Mouse (Mus musculus): ENCODE measurements around the gene Olfml2b. TPM values are rescaled to one million over a fixed set of nuclear protein-coding genes. Genes with fewer than 3 reads are reported as not detected.

The Olfml2b gene
- polyA plus RNA-seq, 1 experiment from 2014 or later: 35.8 TPM

DNA sequence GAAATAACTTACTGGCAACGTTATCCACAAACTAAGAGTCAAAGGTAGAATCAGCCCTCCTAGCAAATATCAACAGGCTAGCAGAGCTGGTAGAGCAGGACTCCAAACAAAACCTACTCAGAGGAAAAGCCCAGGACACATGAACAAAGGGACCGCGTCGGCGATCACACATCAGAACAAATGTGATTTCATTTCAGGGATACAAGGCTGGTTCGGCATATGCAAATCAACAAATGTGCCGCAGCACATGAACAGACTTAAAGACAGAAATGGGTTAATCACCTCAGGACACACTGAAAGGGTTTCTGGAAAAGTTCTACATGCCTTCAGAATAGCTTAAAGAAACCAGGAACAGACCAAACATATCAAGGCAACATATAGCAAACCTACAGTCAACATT lies 67.4 kb downstream of the Olfml2b start:
- ATAC-seq (ENCODE audit: extremely low read depth, insufficient number of reproducible peaks, low FRiP score, low TSS enrichment): no peak
- H3K27ac ChIP-seq (replicated peaks): no peak overlapping the region
- peaks cover 16% of the 10 kb centered on the region for H3K36me3 ChIP-seq
- H3K4me3 ChIP-seq: no peak overlapping the region
- H3K27me3 ChIP-seq (replicated peaks): no peaks in the 10 kb centered on the region
- H3K9ac ChIP-seq: no peak overlapping the region
- no peaks in the 10 kb centered on the region for H3K9me3 ChIP-seq
- H3K4me1 ChIP-seq: peaks cover 20% of the 10 kb centered on the region
- 94% methylated on average over 7 of the region's 7 CpGs for WGBS
- H3K4me2 ChIP-seq: no peak overlapping the region

DNA sequence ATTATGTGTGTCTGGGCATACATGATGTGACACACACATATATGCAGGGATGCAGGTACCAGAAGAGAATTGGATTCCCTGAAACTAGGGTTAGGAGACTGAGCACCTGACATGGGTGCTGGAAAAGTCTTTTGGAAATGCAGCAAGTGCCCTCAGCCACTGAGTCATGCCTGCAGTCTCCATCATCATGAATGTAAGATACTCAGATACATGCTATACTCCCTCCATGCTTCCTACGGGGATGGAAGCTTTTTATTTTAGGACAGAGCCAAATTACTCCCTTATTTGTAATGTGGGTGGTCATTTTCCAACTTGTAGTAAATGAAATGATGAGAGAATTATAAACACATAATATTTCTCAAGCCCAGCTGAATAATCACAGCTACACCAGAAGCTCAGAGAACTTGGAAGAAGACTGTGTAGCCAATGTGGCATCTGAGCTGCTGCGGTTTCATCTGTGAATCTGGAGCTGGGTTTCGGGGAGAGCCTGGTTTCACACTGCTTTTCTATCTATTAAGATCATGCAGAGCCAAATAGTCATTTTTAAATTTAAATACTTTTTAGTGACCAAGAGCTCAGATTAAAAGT lies 73.0 kb downstream of the Olfml2b start:
- Histone ChIP-seq H3K9me3 (no peaks in the 10 kb centered on the region), H3K4me3 (no peak overlapping the region), H3K4me2 (no peak overlapping the region), H3K9ac (no peak overlapping the region), H3K4me1 (peaks cover 12% of the 10 kb centered on the region; the same call in 1 of the 2 replicates), H3K27me3 (replicated peaks) (no peaks in the 10 kb centered on the region), H3K27ac (replicated peaks) (no peak overlapping the region), H3K36me3 (no peaks in the 10 kb centered on the region)
- ATAC-seq (ENCODE audit: extremely low read depth, insufficient number of reproducible peaks, low FRiP score, low TSS enrichment): no peak
- WGBS: 86% methylated on average over 3 of the region's 3 CpGs

DNA sequence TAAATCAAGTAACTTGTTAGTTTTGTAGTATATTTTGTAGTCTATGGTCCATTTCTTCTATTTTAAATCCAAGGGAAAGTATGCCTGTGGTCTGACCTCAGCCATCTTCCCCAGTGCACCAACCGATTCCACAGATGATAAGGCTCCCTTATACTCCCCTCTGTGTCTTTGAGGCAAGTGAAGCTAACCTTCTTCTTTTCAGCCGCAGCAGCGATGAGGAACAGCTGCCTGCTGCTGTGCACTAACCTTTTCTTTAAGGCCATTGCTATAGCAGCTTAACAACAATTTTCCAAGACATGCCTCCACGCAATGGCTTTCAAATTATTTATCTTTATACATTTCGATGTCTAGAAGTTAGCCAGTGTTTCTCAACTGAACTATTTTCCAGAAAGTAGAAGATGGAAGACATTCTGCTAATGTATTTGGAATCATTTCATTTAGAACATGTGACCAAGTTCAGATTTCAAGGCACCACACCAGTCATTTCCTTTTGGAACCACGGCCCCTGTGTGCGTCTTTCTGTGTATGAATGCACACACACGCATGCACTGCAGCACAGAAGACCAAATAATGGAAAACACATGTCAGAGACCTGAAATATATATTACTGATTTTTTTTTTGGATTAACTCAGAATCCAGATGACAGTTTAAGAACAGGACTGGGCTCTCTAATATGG lies 73.9 kb downstream of the Olfml2b start:
- Histone ChIP-seq H3K36me3 (no peaks in the 10 kb centered on the region), H3K27ac (replicated peaks) (no peak overlapping the region), H3K9ac (no peak overlapping the region), H3K4me1 (peaks cover 12% of the 10 kb centered on the region; the same call in 1 of the 2 replicates), H3K27me3 (replicated peaks) (no peaks in the 10 kb centered on the region), H3K9me3 (no peaks in the 10 kb centered on the region), H3K4me3 (no peak overlapping the region), H3K4me2 (no peak overlapping the region)
- no peak for ATAC-seq (ENCODE audit: extremely low read depth, insufficient number of reproducible peaks, low FRiP score, low TSS enrichment)
- WGBS: 83% methylated on average over 8 of the region's 8 CpGs

DNA sequence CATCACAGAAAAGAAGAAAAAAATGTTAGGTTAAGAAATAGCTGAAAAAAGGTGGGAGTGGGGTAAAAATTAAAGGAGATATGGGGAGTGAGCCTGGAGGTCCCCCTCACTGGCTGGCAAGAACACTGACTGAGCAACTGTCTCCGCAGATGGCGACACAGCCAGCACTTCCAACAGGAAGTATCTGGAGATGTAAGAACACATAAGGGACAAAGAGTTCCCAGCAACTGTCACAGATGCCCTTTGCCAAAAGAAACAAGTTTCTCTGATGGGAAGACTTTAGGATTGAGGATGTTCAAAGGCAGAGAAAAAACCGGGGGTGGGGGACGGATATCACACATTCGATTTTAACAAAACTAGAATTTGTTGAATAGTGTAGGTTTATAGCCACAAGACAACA lies 77.2 kb downstream of the Olfml2b start:
- no peaks in the 10 kb centered on the region for H3K27me3 ChIP-seq (replicated peaks)
- 64% methylated on average over 5 of the region's 5 CpGs for WGBS
- no peak overlapping the region for H3K4me3 ChIP-seq
- H3K9ac ChIP-seq: no peak overlapping the region
- ATAC-seq (ENCODE audit: extremely low read depth, insufficient number of reproducible peaks, low FRiP score, low TSS enrichment): no peak
- no peaks in the 10 kb centered on the region for H3K9me3 ChIP-seq
- no peak overlapping the region for H3K4me2 ChIP-seq
- no peaks in the 10 kb centered on the region for H3K36me3 ChIP-seq
- H3K27ac ChIP-seq (replicated peaks): no peak overlapping the region
- H3K4me1 ChIP-seq: peaks cover 14% of the 10 kb centered on the region; the same call in 1 of the 2 replicates

DNA sequence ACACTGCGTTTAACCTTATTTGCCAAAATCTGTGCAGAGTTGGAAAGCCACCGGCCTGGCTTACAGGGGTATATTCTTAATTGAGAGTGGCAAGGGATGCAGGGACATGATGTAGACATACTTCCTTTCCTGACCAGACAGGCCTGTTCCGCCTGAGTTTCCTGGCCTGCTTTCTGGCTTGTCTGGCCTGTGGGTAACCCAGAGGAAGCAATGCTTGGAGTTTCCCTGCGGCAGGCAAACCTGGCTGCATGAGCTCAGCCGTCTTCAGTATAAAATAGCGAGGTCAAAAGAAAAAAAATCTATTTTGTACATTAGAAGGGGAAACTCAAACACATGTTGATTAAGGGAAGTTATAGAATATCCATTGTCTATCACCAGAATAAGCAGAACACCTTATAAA lies 84.2 kb downstream of the Olfml2b start:
- H3K27ac ChIP-seq (replicated peaks): no peak overlapping the region
- H3K36me3 ChIP-seq: no peaks in the 10 kb centered on the region
- peaks cover 28% of the 10 kb centered on the region for H3K4me1 ChIP-seq
- H3K9ac ChIP-seq: no peak overlapping the region
- no peaks in the 10 kb centered on the region for H3K9me3 ChIP-seq
- WGBS: 83% methylated on average over 6 of the region's 6 CpGs
- ATAC-seq (ENCODE audit: extremely low read depth, insufficient number of reproducible peaks, low FRiP score, low TSS enrichment): no peak
- H3K4me3 ChIP-seq: no peak overlapping the region
- H3K4me2 ChIP-seq: no peak overlapping the region
- H3K27me3 ChIP-seq (replicated peaks): no peaks in the 10 kb centered on the region

GRCm38 (mm10) chr1:170729267-170729962 lies 85.1 kb downstream of the Olfml2b start:
- Histone ChIP-seq H3K4me2 (no peak overlapping the region), H3K27me3 (replicated peaks) (no peaks in the 10 kb centered on the region), H3K9me3 (no peaks in the 10 kb centered on the region), H3K36me3 (no peaks in the 10 kb centered on the region), H3K9ac (no peak overlapping the region), H3K27ac (replicated peaks) (no peak overlapping the region), H3K4me1 (peaks cover 26% of the 10 kb centered on the region), H3K4me3 (no peak overlapping the region)
- 81% methylated on average over 8 of the region's 8 CpGs for WGBS
- no peak for ATAC-seq (ENCODE audit: extremely low read depth, insufficient number of reproducible peaks, low FRiP score, low TSS enrichment)

DNA sequence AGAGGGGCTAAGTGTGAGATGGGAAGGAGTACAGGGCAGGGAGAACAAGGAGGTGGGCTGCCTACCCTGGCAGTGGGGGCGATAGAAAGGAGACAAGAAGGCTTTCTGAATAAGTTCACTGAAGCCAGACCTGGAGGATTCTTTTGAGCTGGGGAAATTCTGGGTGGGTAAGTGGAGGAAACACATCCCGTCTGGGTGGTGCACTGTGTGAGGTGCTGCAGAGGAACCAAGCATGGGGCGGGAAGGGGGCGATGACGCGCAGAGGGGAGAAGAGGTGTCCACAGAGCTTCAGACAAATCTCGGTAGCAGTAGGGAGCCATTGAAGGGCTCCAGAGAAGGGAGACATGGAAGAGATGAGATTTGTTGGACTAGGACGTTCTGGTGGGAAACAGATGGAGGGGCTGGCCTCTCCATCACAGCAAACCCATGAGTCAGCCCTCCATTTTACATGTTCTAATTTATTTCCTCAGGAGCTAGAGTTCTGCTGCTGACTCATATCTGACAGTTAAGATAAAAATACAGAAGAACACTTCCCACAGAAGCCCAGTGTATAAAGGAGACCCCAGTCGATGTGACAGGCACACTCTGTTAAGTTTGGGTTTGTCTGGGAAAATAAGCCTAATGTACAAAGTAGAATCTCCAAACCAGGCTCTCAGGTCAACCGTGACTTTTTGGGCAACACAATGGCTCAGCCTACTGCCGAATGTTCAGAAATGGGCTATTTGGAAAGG lies 87.7 kb downstream of the Olfml2b start:
- Histone ChIP-seq H3K4me2 (no peak overlapping the region), H3K9ac (no peak overlapping the region), H3K4me1 (peaks cover 34% of the 10 kb centered on the region), H3K27ac (replicated peaks) (peak overlapping the region; percentile 4; the same call in 1 of the 2 replicates), H3K9me3 (no peaks in the 10 kb centered on the region), H3K4me3 (no peak overlapping the region), H3K36me3 (no peaks in the 10 kb centered on the region), H3K27me3 (replicated peaks) (no peaks in the 10 kb centered on the region)
- no peak for ATAC-seq (ENCODE audit: extremely low read depth, insufficient number of reproducible peaks, low FRiP score, low TSS enrichment)
- 67% methylated on average over 11 of the region's 11 CpGs for WGBS

Other genes starting within 250 kb of the Olfml2b start
- gene Nos1ap, start 54.7 kb upstream of the Olfml2b start, polyA plus RNA-seq (2015; fragmentation: Nextera tagmentation; extraction: Ambion mirVana): 17.9 and 21.2 TPM in 2 replicates
- 10.1 TPM in 2 replicates for gene Atf6, start 223.2 kb downstream of the Olfml2b start, polyA plus RNA-seq (2015; fragmentation: Nextera tagmentation; extraction: Ambion mirVana)
- 0.48 and 0.76 TPM in 2 replicates for gene Gm26620, start 240.5 kb downstream of the Olfml2b start, polyA plus RNA-seq (2015; fragmentation: Nextera tagmentation; extraction: Ambion mirVana)
- 24.9 and 30.1 TPM in 2 replicates for gene Dusp12, start 241.0 kb downstream of the Olfml2b start, polyA plus RNA-seq (2015; fragmentation: Nextera tagmentation; extraction: Ambion mirVana)